Mouse (Mus musculus) neural tube, embryonic 13.5 days (tissue): ENCODE results near the gene Galnt18. TPM values are rescaled to one million over a fixed set of nuclear protein-coding genes. Genes with fewer than 3 reads are reported as not detected.
A peak's percentile ranks its signal among the peaks of the same experiment; 100 is the strongest.

ENCODE experiments used
- ATAC-seq: fragments of 200-750 bp; cut with Nextera tagmentation; 2 replicates; pipeline ENCODE4 v1.8.0; 2017; ENCODE audit warnings: low read depth, mild to moderate bottlenecking, moderate TSS enrichment, moderate library complexity
- H3K27ac ChIP-seq: fragments of 300-500 bp; sonication (generic); replicated peaks from 2 replicates; pipeline ENCODE4 v1.5.1; 2015; ENCODE audit warnings: moderate library complexity, mild to moderate bottlenecking, inconsistent platforms
- H3K27me3 ChIP-seq: fragments of 300-500 bp; sonication (generic); 2 replicates; pipeline ENCODE4 v1.6.1; 2015; ENCODE audit warnings: mild to moderate bottlenecking, inconsistent platforms
- H3K36me3 ChIP-seq: fragments of 300-500 bp; sonication (generic); 2 replicates; pipeline ENCODE4 v1.6.1; 2015; ENCODE audit warnings: mild to moderate bottlenecking, inconsistent platforms
- H3K4me1 ChIP-seq: fragments of 300-500 bp; sonication (generic); replicated peaks from 2 replicates; pipeline ENCODE4 v1.6.1; 2015; ENCODE audit warnings: inconsistent platforms
- H3K4me2 ChIP-seq: fragments of 300-500 bp; sonication (generic); 2 replicates; pipeline ENCODE4 v1.6.1; 2015; ENCODE audit warnings: inconsistent platforms, mild to moderate bottlenecking, moderate library complexity
- H3K4me3 ChIP-seq: fragments of 300-500 bp; sonication (generic); 2 replicates; pipeline ENCODE4 v1.5.1; 2015; ENCODE audit warnings: mild to moderate bottlenecking, inconsistent platforms
- H3K9ac ChIP-seq: fragments of 300-500 bp; sonication (generic); 2 replicates; pipeline ENCODE4 v1.6.1; 2015; ENCODE audit warnings: moderate library complexity, mild to moderate bottlenecking, inconsistent platforms
- H3K9me3 ChIP-seq: fragments of 300-500 bp; sonication (generic); 2 replicates; pipeline ENCODE4 v1.6.1; 2016; ENCODE audit warnings: inconsistent platforms
- WGBS: fragments of 180-500 bp; shearing (Covaris S2); methylation state at CpG from one replicate; pipeline ENCODE4 v1.1.7; 2015; 5-methylcytosine and 5-hydroxymethylcytosine counted together
- polyA plus RNA-seq: library from polyadenylated mRNA; unstranded; fragments of >200 nt; fragmentation: Nextera tagmentation; extraction: Ambion mirVana; gene quantifications from 2 replicates; pipeline ENCODE4 v1.2.1, GENCODE M21; 2015

The Galnt18 gene
- 8.5 and 10.0 TPM in 2 replicates for polyA plus RNA-seq

DNA sequence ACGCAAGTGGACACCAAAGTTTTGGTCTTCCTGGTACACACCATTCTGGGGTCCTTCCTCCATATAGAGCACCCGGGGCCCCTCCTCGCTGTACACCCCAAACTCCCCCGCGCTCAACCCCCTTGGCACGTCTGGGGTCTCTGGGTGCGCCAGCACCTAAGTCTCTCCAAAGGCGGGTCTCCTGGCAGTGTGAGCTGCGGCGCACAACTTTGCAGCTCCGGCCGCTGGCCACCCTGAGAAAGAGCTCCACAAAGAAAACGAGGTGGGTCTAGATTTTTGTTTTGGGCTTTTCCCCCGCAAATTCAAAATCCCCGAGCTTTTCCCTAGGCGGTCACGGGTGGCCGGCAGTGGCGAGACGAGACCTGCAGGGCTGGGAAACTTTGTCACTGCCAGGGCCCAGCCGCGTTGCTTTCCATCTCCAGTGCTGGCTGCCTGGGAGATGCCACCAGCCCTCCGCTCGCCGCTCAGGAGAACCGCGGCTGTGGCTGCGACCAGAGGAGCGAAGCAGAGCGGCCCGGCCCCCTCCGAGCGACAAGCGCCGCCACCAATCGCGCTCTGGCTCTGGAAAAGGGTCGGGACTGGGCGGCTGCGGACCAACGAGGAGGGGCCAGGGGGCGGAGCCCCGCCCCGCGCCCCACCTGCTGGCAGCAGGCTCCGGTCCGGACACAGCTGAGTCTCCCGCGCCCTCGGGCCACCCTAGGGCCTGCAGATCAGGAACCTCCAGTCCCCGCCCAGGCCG lies at the start of gene Galnt18:
TSS of gene Galnt18 (minus strand) at position 474 of the 739 bp plus-strand sequence.
- Histone ChIP-seq H3K4me3 (peak within 1 kb of the TSS; percentile 50), H3K36me3 (no peaks in the 10 kb centered on the region), H3K27me3 (peaks cover 32% of the 10 kb centered on the region), H3K9me3 (no peaks in the 10 kb centered on the region), H3K27ac (no peak within 1 kb of the TSS), H3K4me2 (peak within 1 kb of the TSS; percentile 93), H3K4me1 (peaks cover 27% of the 10 kb centered on the region), H3K9ac (peak within 1 kb of the TSS; percentile 69)
- under 1% methylated on average over 52 of the region's 52 CpGs for WGBS
- ATAC-seq = peak; percentile 98

DNA sequence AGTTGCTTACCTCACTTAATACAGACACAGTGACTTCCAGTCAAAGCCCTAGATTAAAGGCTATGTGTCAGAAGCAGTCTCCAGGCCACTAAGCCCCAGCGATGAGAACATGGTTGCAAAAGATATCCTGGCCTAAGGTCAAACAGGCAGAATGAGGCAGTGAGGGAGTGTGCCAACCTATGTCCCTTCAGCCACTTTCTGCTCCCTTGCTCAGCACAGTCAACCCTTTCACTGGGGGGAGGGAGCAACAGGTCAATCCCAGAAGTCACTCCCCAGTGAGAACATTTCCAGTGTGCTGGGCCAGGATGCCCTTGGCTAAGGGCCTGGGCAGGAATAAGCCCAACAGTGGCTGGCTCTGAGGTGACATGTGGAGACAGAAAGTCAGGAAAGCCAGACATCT lies 47.6 kb upstream of the Galnt18 start:
- Histone ChIP-seq H3K4me3 (no peak overlapping the region), H3K4me1 (no peaks in the 10 kb centered on the region), H3K9ac (no peak overlapping the region), H3K9me3 (no peaks in the 10 kb centered on the region), H3K27me3 (no peaks in the 10 kb centered on the region), H3K27ac (no peak overlapping the region), H3K36me3 (no peaks in the 10 kb centered on the region), H3K4me2 (no peak overlapping the region)
- 87% methylated on average over 1 of the region's 1 CpGs for WGBS
- ATAC-seq = no peak

DNA sequence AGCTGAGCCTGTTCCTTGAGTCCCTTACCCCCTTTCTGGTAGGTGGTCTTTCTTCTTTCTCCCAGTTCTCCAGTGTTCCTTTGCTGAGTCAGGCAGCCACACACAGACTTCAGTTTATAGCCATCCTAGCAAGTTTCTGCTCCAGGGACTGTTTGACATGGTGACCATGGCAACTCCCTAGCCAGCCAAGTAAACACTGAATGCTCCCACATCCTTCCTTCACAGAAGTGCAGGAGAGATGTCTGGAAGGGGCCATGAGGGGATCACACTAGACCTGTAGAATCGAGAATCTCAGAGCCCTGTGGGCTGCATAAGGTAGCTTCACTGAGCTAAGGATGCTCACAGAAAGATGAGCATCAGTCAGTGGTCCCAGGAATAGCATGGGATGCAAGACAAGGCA lies 33.3 kb upstream of the Galnt18 start:
- H3K4me2 ChIP-seq = no peak overlapping the region
- WGBS = 64% methylated on average over 1 of the region's 1 CpGs
- no peak overlapping the region for H3K27ac ChIP-seq
- H3K9me3 ChIP-seq = no peaks in the 10 kb centered on the region
- H3K4me1 ChIP-seq = no peaks in the 10 kb centered on the region
- H3K9ac ChIP-seq = no peak overlapping the region
- H3K27me3 ChIP-seq = no peaks in the 10 kb centered on the region
- no peak for ATAC-seq
- H3K4me3 ChIP-seq = no peak overlapping the region
- H3K36me3 ChIP-seq = no peaks in the 10 kb centered on the region

DNA sequence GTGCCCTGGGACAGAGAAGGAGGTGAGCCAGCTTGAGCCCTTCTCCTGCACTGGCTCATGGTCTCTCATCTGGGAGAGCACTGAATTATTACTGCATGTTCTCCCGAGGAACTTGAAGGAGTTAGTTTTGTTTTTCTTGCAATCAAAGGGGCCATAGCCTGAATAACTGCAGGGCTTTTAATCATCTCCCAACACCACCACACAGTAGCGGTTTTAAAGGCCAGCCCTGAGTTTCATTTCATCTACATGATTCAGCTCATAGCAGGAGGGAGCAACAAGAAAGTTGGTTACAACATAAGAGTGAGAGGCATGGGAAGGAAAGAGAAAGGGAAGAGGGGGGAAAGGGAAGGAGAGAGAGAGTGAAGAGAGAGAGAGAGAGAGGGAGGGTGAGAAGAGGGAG lies 31.3 kb upstream of the Galnt18 start:
- H3K27me3 ChIP-seq = no peaks in the 10 kb centered on the region
- H3K4me1 ChIP-seq = no peaks in the 10 kb centered on the region
- H3K4me3 ChIP-seq = no peak overlapping the region
- no peaks in the 10 kb centered on the region for H3K9me3 ChIP-seq
- no peak overlapping the region for H3K9ac ChIP-seq
- no peak overlapping the region for H3K4me2 ChIP-seq
- no peak for ATAC-seq
- H3K36me3 ChIP-seq = no peaks in the 10 kb centered on the region
- H3K27ac ChIP-seq = no peak overlapping the region
- WGBS = 63% methylated on average over 2 of the region's 2 CpGs

DNA sequence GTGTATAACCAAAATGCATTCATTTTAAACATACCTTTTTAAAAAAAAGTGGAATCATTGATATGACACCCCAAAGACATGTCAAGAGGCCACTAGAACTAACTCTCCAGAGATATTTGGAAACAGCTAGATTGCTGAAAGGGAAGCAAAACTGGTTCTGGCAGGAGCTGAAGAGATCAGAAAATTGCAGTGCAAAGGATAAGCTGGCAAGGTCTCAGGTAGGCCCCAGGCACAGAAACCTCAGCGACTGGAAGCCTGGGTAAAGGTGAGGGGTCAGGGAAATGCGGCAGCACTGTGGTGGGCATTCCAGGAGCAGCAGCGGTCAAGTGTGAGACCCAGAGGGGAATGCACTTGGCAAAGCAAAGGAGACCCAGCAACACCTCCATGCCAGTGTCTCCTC lies 30.0 kb upstream of the Galnt18 start:
- Histone ChIP-seq H3K9ac (no peak overlapping the region), H3K4me2 (no peak overlapping the region), H3K4me1 (no peaks in the 10 kb centered on the region), H3K36me3 (no peaks in the 10 kb centered on the region), H3K4me3 (no peak overlapping the region), H3K27me3 (no peaks in the 10 kb centered on the region), H3K27ac (no peak overlapping the region), H3K9me3 (no peaks in the 10 kb centered on the region)
- 83% methylated on average over 3 of the region's 3 CpGs for WGBS
- ATAC-seq = no peak

DNA sequence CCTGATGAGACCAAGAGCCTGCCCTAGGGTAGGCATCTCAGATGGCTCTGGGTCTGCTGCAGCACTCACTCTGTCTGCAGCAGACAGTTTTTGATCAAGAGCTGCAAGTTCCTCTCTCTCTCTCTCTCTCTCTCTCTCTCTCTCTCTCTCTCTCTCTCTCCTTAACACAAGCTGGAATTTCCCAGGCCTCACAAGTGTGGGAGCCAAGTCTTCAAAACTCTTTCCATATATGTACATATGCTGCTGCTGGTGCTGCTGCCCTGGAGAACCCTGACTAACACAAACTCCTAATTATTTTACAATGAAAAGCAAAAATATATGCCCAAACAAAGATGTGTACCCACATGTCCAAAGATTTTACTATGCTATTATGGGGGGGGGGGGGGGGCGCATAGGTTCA lies 26.3 kb upstream of the Galnt18 start:
- H3K27me3 ChIP-seq = no peaks in the 10 kb centered on the region
- H3K36me3 ChIP-seq = no peaks in the 10 kb centered on the region
- no peak overlapping the region for H3K27ac ChIP-seq
- H3K9ac ChIP-seq = no peak overlapping the region
- H3K4me1 ChIP-seq = no peaks in the 10 kb centered on the region
- ATAC-seq = no peak
- no peak overlapping the region for H3K4me2 ChIP-seq
- no peak overlapping the region for H3K4me3 ChIP-seq
- 94% methylated on average over 1 of the region's 1 CpGs for WGBS
- no peaks in the 10 kb centered on the region for H3K9me3 ChIP-seq

DNA sequence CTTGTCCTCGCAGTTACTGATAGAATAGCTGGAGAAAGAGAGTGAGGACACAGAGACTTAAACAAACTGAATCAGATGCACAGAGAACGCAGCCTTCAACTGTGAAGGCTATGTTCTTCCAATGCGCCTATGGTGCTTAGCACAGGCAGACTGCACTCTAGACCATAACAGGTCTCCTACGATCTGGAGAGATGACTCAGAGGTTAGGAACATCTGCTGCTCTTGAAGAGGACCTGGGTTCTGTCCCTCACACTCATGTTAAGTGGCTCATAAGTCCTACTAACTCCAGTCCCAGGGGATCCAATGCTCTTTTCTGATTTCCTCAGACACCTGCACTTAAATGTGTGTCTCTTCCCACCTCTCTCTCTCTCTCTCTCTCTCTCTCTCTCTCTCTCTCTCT lies 24.9 kb upstream of the Galnt18 start:
- Histone ChIP-seq H3K4me1 (no peaks in the 10 kb centered on the region), H3K27me3 (no peaks in the 10 kb centered on the region)
- whole genome bisulfite sequencing = 94% methylated on average over 4 of the region's 4 CpGs

DNA sequence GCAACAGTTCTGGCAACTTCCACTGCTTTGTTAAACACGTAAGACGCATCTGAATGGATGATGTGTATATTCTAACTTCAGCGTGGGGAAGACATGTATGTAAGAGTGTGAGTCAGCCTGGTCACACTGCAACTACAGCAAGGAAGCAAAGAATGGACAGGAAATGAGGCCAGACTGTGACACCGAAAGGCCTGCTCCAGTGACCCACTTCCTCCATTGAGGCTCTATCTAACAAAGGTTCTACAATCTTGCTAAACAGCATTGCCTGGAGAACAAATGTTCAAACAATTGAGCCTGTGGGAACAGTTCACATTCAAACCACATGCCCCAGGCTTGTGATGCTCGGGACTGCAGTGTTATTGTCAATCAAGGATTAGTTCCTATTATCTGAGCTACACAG lies 21.0 kb upstream of the Galnt18 start:
- 80% methylated on average over 5 of the region's 5 CpGs for WGBS
- Histone ChIP-seq H3K4me3 (no peak overlapping the region), H3K27ac (no peak overlapping the region), H3K9ac (no peak overlapping the region), H3K9me3 (no peaks in the 10 kb centered on the region), H3K36me3 (no peaks in the 10 kb centered on the region), H3K4me2 (no peak overlapping the region), H3K4me1 (no peaks in the 10 kb centered on the region), H3K27me3 (no peaks in the 10 kb centered on the region)
- ATAC-seq = no peak

More for the DNA sequence above, 24.9 kb upstream of the Galnt18 start:
- ATAC-seq = no peak
- Histone ChIP-seq H3K4me2 (no peak overlapping the region), H3K9ac (no peak overlapping the region), H3K4me3 (no peak overlapping the region), H3K27ac (no peak overlapping the region), H3K9me3 (no peaks in the 10 kb centered on the region), H3K36me3 (no peaks in the 10 kb centered on the region)

DNA sequence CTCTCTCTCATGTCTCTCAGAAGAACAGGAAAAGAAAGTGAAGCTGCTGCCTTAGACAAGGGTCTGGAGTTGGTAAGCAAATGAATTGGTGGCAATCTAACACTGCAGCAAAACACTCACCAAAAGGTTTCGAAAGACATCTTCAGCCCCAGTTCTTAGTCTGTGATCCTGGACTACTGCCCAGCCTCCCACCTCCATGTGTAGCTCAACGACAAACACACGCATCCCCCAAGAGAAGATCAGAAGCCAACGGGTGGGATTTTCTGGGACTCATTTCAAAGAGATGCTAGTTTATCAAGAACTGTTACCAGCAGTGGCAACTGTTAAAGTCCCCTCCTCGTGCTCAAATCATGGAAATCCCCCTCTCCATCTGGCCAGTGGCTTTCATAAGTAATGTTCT lies 20.3 kb upstream of the Galnt18 start:
- no peak overlapping the region for H3K27ac ChIP-seq
- ATAC-seq = no peak
- H3K4me2 ChIP-seq = no peak overlapping the region
- H3K4me1 ChIP-seq = no peaks in the 10 kb centered on the region
- H3K4me3 ChIP-seq = no peak overlapping the region
- no peaks in the 10 kb centered on the region for H3K27me3 ChIP-seq
- 88% methylated on average over 5 of the region's 5 CpGs for WGBS
- H3K9ac ChIP-seq = no peak overlapping the region
- no peaks in the 10 kb centered on the region for H3K36me3 ChIP-seq
- no peaks in the 10 kb centered on the region for H3K9me3 ChIP-seq

DNA sequence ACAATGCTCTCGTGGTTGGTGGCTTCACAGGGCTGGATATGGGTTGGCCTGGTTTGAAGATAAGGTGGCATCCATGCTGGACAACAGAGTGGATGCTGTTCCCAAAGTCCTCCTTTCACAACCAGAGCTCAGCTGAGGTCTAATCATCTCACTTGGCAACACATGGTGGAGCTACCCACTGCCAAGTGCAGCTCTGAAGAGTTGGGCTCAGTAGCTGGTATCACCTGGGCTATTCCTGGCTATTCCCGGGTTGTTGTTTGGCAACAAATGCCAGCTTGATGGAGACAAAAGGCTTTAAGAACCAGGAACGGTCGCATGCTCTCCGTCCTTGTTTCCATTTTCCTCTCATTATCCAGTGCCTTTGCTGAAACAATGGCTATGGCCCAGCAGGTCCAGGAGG lies 19.2 kb upstream of the Galnt18 start:
- WGBS = 74% methylated on average over 5 of the region's 5 CpGs
- ATAC-seq = no peak
- Histone ChIP-seq H3K27me3 (no peaks in the 10 kb centered on the region), H3K27ac (no peak overlapping the region), H3K9me3 (no peaks in the 10 kb centered on the region), H3K4me2 (no peak overlapping the region), H3K36me3 (no peaks in the 10 kb centered on the region), H3K4me3 (no peak overlapping the region), H3K4me1 (no peaks in the 10 kb centered on the region), H3K9ac (no peak overlapping the region)

DNA sequence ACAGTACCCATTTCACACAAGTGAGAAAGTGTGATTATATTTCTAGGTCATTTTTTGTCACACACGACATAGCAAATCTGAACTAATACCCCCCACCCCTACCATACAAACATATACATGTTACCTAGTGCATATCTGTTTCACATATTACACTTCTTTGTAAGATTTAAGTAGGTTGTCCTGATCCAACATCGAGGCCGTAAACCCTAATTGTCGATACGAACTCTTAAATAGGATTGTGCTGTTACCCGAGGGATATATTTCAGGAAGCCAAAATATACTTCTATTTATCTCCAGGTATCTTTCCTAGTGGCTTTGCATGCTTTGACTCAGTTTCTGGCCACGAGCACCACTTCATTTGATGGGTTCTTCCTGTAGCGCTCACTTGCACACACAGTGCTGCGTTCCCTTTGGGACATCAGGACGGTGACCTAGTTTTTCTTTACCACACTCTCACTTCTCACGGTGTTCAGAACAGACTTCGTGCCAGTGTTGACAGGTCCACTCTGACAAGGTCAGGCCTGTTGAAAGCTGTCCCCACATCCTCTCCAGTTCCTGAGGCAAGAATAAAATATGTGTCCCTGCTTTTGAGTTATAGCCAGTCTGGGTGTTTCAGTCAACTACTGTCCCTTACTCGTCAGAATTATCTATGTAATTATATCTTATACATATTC lies 17.7 kb upstream of the Galnt18 start:
- 91% methylated on average over 13 of the region's 13 CpGs for WGBS
- ATAC-seq = no peak
- Histone ChIP-seq H3K9ac (no peak overlapping the region), H3K36me3 (no peaks in the 10 kb centered on the region), H3K4me3 (no peak overlapping the region), H3K4me1 (no peaks in the 10 kb centered on the region), H3K27me3 (no peaks in the 10 kb centered on the region), H3K27ac (no peak overlapping the region), H3K9me3 (no peaks in the 10 kb centered on the region), H3K4me2 (no peak overlapping the region)

DNA sequence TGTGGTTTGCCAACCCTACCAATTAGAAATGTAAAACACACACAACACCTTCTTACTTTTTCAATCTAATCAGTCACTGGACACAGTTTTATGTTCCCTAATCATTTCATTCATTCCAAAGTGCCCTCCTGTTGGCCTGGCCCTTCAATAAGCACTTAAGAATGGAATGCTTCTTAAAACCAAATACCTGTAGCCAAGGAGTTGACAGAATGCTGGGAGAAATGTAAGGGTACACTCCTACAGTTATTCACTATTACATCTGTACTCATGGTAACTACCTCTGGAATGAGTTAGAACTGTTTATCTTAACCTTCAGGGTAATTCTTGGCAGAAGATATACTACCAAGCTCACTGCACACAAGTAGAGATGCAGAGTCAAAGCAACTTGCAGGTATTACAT lies 15.3 kb upstream of the Galnt18 start:
- H3K4me3 ChIP-seq = no peak overlapping the region
- H3K36me3 ChIP-seq = no peaks in the 10 kb centered on the region
- H3K9me3 ChIP-seq = no peaks in the 10 kb centered on the region
- ATAC-seq = no peak
- H3K27ac ChIP-seq = no peak overlapping the region
- H3K4me1 ChIP-seq = 0 out of 2 replicates have a peak, but pooled peaks cover 4% of the 10 kb centered on the region
- no peaks in the 10 kb centered on the region for H3K27me3 ChIP-seq
- H3K9ac ChIP-seq = no peak overlapping the region
- H3K4me2 ChIP-seq = no peak overlapping the region

DNA sequence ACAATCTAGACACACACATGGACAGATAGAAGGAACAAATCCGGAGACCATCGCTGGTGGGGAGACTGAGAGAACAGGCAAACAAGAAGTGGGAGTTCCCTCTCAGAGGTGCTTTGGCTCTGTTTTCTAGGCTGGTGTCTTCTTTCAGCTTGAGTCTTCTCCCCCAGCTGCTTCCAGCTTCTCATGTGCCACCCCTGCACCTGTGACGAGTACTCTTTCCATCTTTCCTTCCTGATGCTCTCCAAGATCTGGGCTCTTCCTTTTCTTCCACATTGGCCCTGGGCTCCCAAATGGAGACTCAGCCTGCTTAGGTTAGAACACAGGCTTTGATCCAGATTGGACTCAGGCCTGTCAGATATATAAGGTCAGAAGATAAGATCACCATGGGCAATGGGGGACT lies 12.4 kb upstream of the Galnt18 start:
- Histone ChIP-seq H3K9ac (no peak overlapping the region), H3K4me3 (no peak overlapping the region), H3K4me2 (no peak overlapping the region), H3K9me3 (no peaks in the 10 kb centered on the region), H3K36me3 (no peaks in the 10 kb centered on the region), H3K4me1 (0 out of 2 replicates have a peak, but pooled peaks cover 4% of the 10 kb centered on the region), H3K27me3 (no peaks in the 10 kb centered on the region), H3K27ac (no peak overlapping the region)
- 87% methylated on average over 3 of the region's 3 CpGs for WGBS
- no peak for ATAC-seq
